Mouse (Mus musculus) liver, adult 2 months (tissue): Measurements from ENCODE around the gene Sct. TPM values are rescaled to one million over a fixed set of nuclear protein-coding genes. Genes with fewer than 3 reads are reported as not detected.

Experiments
- DNase-seq: peaks from one replicate; pipeline ENCODE4 v3.0.0-alpha.2; 2011; ENCODE audit warnings: low read depth, low spot score; ENCODE audit errors: extremely low read depth
- H3K27ac ChIP-seq: fragments of 200-500 bp; replicated peaks from 2 replicates; pipeline ENCODE4 v1.5.1; 2012; ENCODE audit warnings: low read depth, mild to moderate bottlenecking, control low read depth, inconsistent platforms, low read length; ENCODE audit not compliant: insufficient read depth
- H3K27me3 ChIP-seq: fragments of 200-500 bp; 2 replicates; pipeline ENCODE4 v1.6.1; 2012; ENCODE audit warnings: mild to moderate bottlenecking, moderate library complexity, low read length, inconsistent platforms; ENCODE audit not compliant: control insufficient read depth, insufficient read depth
- H3K36me3 ChIP-seq: fragments of 200-500 bp; 2 replicates; pipeline ENCODE4 v1.6.1; 2012; ENCODE audit warnings: low read length, inconsistent platforms; ENCODE audit not compliant: control insufficient read depth, insufficient read depth
- H3K4me1 ChIP-seq: fragments of 200-500 bp; 2 replicates; pipeline ENCODE4 v1.6.1; 2011; ENCODE audit warnings: low read length; ENCODE audit not compliant: control insufficient read depth, insufficient read depth
- H3K4me3 ChIP-seq: fragments of 200-500 bp; 2 replicates; pipeline ENCODE4 v1.5.1; 2011; ENCODE audit warnings: low read depth, mild to moderate bottlenecking, control low read depth, low read length, moderate library complexity; ENCODE audit not compliant: insufficient read depth
- H3K79me2 ChIP-seq: fragments of 200-500 bp; 2 replicates; pipeline ENCODE4 v1.6.1; 2012; ENCODE audit warnings: inconsistent platforms, mild to moderate bottlenecking, low read length, moderate library complexity; ENCODE audit not compliant: control insufficient read depth, insufficient read depth
- H3K9ac ChIP-seq: fragments of 200-500 bp; 2 replicates; pipeline ENCODE4 v1.6.1; 2012; ENCODE audit warnings: low read depth, mild to moderate bottlenecking, control low read depth, inconsistent platforms, low read length
- CTCF ChIP-seq: fragments of 200-500 bp; IDR thresholded peaks from 2 replicates; pipeline ENCODE4 v1.5.1; 2011; ENCODE audit warnings: low read depth, low read length, control low read depth
- POLR2A ChIP-seq: fragments of 200-500 bp; IDR thresholded peaks from 2 replicates; pipeline ENCODE4 v1.6.1; 2011; ENCODE audit warnings: low read length, control low read depth; ENCODE audit not compliant: insufficient read depth; ENCODE audit errors: extremely low read depth
- WGBS: fragments of 180-500 bp; shearing (Covaris S2); methylation state at CpG from one replicate; pipeline ENCODE4 v1.1.7; 2018; 5-methylcytosine and 5-hydroxymethylcytosine counted together
- polyA plus RNA-seq: library from polyadenylated mRNA; depleted of rRNA; stranded (reverse); fragments of >200 nt; gene quantifications from 2 replicates; pipeline ENCODE4 v1.2.3, GENCODE M21; 2012
- total RNA-seq: library from RNA; depleted of rRNA; stranded (reverse); fragments of >200 nt; gene quantifications from 2 replicates; pipeline ENCODE4 v1.2.3, GENCODE M21; 2014

Sct gene
- total and polyA plus RNA-seq, 2 experiments, result not detected

DNA sequence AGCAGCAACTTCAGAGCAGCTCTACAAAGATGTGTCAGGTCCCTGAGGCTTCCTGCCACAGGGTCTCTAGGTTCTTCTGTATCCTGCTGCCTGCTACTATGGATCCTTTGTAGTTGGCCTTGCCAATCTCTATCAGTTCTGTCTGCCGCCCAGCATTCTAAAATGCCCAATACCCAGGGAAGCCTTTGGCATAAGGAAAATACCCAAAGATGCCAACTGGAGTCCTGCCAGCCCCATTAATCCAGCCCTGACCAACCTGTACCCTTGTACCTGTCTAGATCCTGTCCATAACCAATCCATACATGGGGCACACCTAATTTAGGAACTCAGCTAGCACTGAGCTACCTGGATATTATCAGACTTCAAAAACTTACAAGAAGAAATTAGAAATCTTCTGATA, 45.8 kb upstream of the Sct start:
- Histone ChIP-seq H3K36me3 (peaks cover 16% of the 10 kb centered on the region), H3K4me3 (no peak overlapping the region), H3K4me1 (peaks cover 12% of the 10 kb centered on the region), H3K27me3 (no peaks in the 10 kb centered on the region), H3K27ac (no peak overlapping the region), H3K79me2 (peaks cover 14% of the 10 kb centered on the region), H3K9ac (no peak overlapping the region)
- DNase-seq, result peak; percentile 72
- TF ChIP-seq POLR2A (no peak), CTCF (no peak)
- 19% methylated on average over 1 of the region's 1 CpGs for WGBS

DNA sequence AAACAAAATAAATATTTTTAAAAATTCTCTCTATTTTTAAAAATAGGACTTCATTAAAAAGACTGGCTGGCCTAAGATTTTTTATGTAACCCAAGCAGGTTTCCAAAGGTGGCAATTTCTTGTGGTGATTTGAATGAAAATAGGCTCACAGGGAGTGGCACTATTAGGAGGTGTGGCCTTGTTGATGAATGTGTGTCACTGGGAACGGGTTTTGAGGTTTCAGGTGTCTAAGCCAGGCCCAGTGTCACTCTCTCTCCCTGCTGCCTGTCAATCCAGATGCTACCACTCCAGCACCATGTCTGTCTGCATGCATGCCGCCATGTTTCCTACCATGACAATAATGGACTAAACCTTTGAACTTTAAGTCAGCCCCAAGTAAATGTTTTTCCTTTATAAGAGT, 40.5 kb upstream of the Sct start:
- H3K36me3 ChIP-seq, result peaks cover 30% of the 10 kb centered on the region
- 93% methylated on average over 2 of the region's 2 CpGs for WGBS
- no peaks in the 10 kb centered on the region for H3K27me3 ChIP-seq
- H3K79me2 ChIP-seq, result no peaks in the 10 kb centered on the region
- TF ChIP-seq POLR2A (no peak), CTCF (no peak)
- H3K9ac ChIP-seq, result no peak overlapping the region
- H3K27ac ChIP-seq, result no peak overlapping the region
- no peaks in the 10 kb centered on the region for H3K4me1 ChIP-seq
- no peak overlapping the region for H3K4me3 ChIP-seq
- no peak for DNase-seq

DNA sequence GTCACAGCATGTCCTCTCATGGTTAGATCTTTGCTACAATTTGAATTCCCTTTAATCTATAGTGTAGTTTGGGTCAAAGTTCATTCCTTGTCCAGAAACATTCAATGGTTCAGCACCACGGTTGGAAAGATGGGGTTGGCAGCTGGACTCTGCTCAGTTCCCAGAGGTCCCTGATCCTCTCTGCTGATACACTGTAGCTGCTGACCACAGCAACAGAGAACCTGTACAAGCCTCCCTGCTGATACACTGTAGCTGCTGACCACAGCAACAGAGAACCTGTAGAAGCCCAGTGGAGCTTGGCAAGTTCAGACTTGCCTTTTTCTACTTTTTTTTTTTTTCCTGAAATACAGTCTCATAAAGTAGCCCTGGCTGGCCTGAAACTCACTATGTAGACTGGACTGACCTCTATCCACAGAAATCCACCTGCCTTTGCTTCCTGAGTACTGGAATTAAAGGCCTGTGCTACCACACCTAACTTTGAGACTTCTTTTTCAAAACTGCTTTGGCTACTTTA, 38.7 kb upstream of the Sct start:
- TF ChIP-seq CTCF, result no peak
- TF ChIP-seq POLR2A, result no peak
- Histone ChIP-seq H3K79me2 (no peaks in the 10 kb centered on the region), H3K27me3 (no peaks in the 10 kb centered on the region), H3K36me3 (peaks cover 38% of the 10 kb centered on the region), H3K9ac (no peak overlapping the region), H3K4me3 (no peak overlapping the region), H3K4me1 (no peaks in the 10 kb centered on the region), H3K27ac (no peak overlapping the region)
- 16% methylated on average over 1 of the region's 1 CpGs for WGBS
- DNase-seq, result no peak

DNA sequence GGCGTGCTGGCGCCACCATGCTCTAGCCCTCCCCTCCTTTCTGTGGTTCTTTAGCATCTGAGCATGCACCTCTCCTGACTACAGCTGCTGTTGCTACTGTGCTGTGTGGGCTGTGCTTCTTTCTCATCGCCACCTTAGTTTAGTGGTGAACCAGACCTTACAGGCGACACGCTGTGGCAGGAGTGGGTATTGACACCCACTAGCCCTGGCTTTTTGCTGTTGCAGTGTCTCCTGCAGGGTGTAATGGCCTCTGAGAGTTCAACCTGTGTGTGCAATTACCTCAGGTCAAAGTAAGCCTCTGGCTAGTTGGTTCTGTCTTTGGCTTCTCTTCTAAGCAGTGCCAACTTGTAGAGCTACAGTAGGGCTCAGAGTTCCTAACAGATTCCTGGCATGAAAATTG, 37.0 kb upstream of the Sct start:
- 53% methylated on average over 5 of the region's 5 CpGs for WGBS

DNA sequence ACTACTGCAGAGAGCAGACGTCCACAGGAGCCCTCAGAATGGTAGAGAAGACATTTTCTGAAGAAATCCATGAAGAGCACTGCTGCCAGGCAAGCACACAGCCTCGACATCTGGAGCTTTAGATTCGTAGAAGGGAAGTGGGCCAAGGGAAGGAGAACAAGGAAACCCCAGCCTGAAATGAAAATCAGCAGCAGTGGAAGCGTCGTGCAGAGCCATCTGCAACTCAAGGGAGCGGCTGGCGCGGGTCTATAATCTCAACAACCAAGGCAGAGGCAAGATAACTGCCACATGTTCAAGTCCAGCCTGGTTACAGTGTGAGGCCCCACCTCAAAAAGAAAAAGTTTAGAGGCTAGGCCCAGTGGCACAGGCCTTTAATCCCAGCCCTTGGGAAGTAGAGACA, 36.1 kb upstream of the Sct start:
- Histone ChIP-seq H3K27me3 (no peaks in the 10 kb centered on the region), H3K4me1 (no peaks in the 10 kb centered on the region), H3K36me3 (peaks cover 42% of the 10 kb centered on the region), H3K4me3 (no peak overlapping the region), H3K9ac (no peak overlapping the region), H3K79me2 (no peaks in the 10 kb centered on the region), H3K27ac (no peak overlapping the region)
- TF ChIP-seq CTCF (no peak), POLR2A (no peak)
- 90% methylated on average over 8 of the region's 8 CpGs for WGBS
- DNase-seq, result no peak

More for the DNA sequence above, 37.0 kb upstream of the Sct start:
- Histone ChIP-seq H3K79me2 (no peaks in the 10 kb centered on the region), H3K27me3 (no peaks in the 10 kb centered on the region), H3K4me1 (no peaks in the 10 kb centered on the region), H3K36me3 (peaks cover 41% of the 10 kb centered on the region), H3K4me3 (no peak overlapping the region), H3K9ac (no peak overlapping the region), H3K27ac (no peak overlapping the region)
- peak; percentile 96 for DNase-seq
- TF ChIP-seq POLR2A, result no peak
- TF ChIP-seq CTCF, result peak; percentile 86

DNA sequence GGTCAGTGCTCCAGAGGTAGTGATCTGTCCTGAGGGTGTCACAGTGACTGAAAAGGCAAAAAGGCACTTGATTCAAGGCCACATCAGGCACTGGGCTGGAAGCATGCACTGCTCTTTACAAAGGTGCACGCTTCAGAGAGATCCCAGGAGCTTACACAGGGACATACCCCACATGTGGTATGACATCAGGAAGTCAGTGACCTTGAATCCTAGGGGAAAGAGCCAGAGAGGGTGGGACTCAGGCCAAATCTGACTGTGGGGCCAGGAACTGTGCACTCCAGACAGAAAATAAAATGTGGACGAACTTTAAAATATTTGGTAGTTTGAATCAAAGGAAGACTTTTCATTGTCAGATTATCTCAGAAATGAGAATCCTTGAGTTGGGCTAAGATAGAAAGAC, 35.5 kb upstream of the Sct start:
- H3K9ac ChIP-seq, result no peak overlapping the region
- no peaks in the 10 kb centered on the region for H3K27me3 ChIP-seq
- H3K4me1 ChIP-seq, result no peaks in the 10 kb centered on the region
- no peak for TF ChIP-seq CTCF
- no peak for TF ChIP-seq POLR2A
- no peak overlapping the region for H3K4me3 ChIP-seq
- H3K27ac ChIP-seq, result no peak overlapping the region
- peak; percentile 34 for DNase-seq
- peaks cover 43% of the 10 kb centered on the region for H3K36me3 ChIP-seq
- WGBS, result 60% methylated on average over 2 of the region's 2 CpGs
- no peaks in the 10 kb centered on the region for H3K79me2 ChIP-seq
